Mouse (Mus musculus): ENCODE results near the gene 4933430I17Rik. TPM values are rescaled to one million over a fixed set of nuclear protein-coding genes. Genes with fewer than 3 reads are reported as not detected.

The 4933430I17Rik gene
- polyA plus RNA-seq, 2 experiments, result 0.35 to 0.54 TPM

GRCm38 (mm10) chr4:62486162-62486696, 38.9 kb upstream of the 4933430I17Rik start:
- no peak overlapping the region for H3K4me2 ChIP-seq (replicated peaks; ENCODE audit: low read depth, low read length, severe bottlenecking)
- TF ChIP-seq POLR2A (IDR thresholded peaks at IDR 0.05; ENCODE audit: borderline replicate concordance, extremely low read depth, insufficient read depth, insufficient read length), result no peak
- ATAC-seq (ENCODE audit: low FRiP score, low read depth), result no peak
- 0 out of 2 replicates have a peak, but pooled peaks cover 6% of the 10 kb centered on the region for H3K27me3 ChIP-seq (ENCODE audit: control insufficient read depth, insufficient read depth, low read length)
- no peaks in the 10 kb centered on the region for H3K36me3 ChIP-seq (ENCODE audit: control insufficient read depth, insufficient read depth, low read length)
- no peaks in the 10 kb centered on the region for H3K4me1 ChIP-seq (ENCODE audit: control insufficient read depth, insufficient read depth, low read length)
- 92% methylated on average over 13 of the region's 15 CpGs for WGBS
- no peak overlapping the region for H3K9ac ChIP-seq (ENCODE audit: low read depth, low read length, severe bottlenecking)
- no peak overlapping the region for H3K4me3 ChIP-seq (replicated peaks; ENCODE audit: low read length)
- no peak for DNase-seq (ENCODE audit: low spot score)
- no peak overlapping the region for H3K27ac ChIP-seq (replicated peaks; ENCODE audit: low read depth, low read length)
- H3K9me3 ChIP-seq (ENCODE audit: control insufficient read depth, low read length), result no peaks in the 10 kb centered on the region

- 90% methylated on average over 5 of the region's 5 CpGs for WGBS
- no peak for TF ChIP-seq POLR2A (IDR thresholded peaks at IDR 0.05; ENCODE audit: borderline replicate concordance, extremely low read depth, insufficient read depth, insufficient read length)
- no peaks in the 10 kb centered on the region for H3K4me1 ChIP-seq (ENCODE audit: control insufficient read depth, insufficient read depth, low read length)
- no peaks in the 10 kb centered on the region for H3K27me3 ChIP-seq (ENCODE audit: control insufficient read depth, insufficient read depth, low read length)
- no peak overlapping the region for H3K27ac ChIP-seq (replicated peaks; ENCODE audit: low read depth, low read length)
- DNase-seq (ENCODE audit: low spot score) (no peak), ATAC-seq (ENCODE audit: low FRiP score, low read depth) (no peak)
- H3K4me3 ChIP-seq (replicated peaks; ENCODE audit: low read length), result no peak overlapping the region
- no peak overlapping the region for H3K9ac ChIP-seq (ENCODE audit: low read depth, low read length, severe bottlenecking)
- H3K4me2 ChIP-seq (replicated peaks; ENCODE audit: low read depth, low read length, severe bottlenecking), result no peak overlapping the region
- H3K9me3 ChIP-seq (ENCODE audit: control insufficient read depth, low read length), result no peaks in the 10 kb centered on the region
- H3K36me3 ChIP-seq (ENCODE audit: control insufficient read depth, insufficient read depth, low read length), result no peaks in the 10 kb centered on the region
These were observed 38.0 kb upstream of the 4933430I17Rik start for GRCm38 (mm10) chr4:62487172-62487571.

- TF ChIP-seq POLR2A (IDR thresholded peaks at IDR 0.05; ENCODE audit: borderline replicate concordance, extremely low read depth, insufficient read depth, insufficient read length), result no peak
- no peak overlapping the region for H3K27ac ChIP-seq (replicated peaks; ENCODE audit: low read depth, low read length)
- WGBS, result 79% methylated on average over 2 of the region's 2 CpGs
- no peaks in the 10 kb centered on the region for H3K27me3 ChIP-seq (ENCODE audit: control insufficient read depth, insufficient read depth, low read length)
- no peak for DNase-seq (ENCODE audit: low spot score)
- no peak for ATAC-seq (ENCODE audit: low FRiP score, low read depth)
- H3K36me3 ChIP-seq (ENCODE audit: control insufficient read depth, insufficient read depth, low read length), result no peaks in the 10 kb centered on the region
- no peaks in the 10 kb centered on the region for H3K4me1 ChIP-seq (ENCODE audit: control insufficient read depth, insufficient read depth, low read length)
- H3K9ac ChIP-seq (ENCODE audit: low read depth, low read length, severe bottlenecking), result no peak overlapping the region
- H3K4me3 ChIP-seq (replicated peaks; ENCODE audit: low read length), result no peak overlapping the region
- no peak overlapping the region for H3K4me2 ChIP-seq (replicated peaks; ENCODE audit: low read depth, low read length, severe bottlenecking)
- H3K9me3 ChIP-seq (ENCODE audit: control insufficient read depth, low read length), result no peaks in the 10 kb centered on the region
These were observed 37.3 kb upstream of the 4933430I17Rik start for GRCm38 (mm10) chr4:62487914-62488313.

GRCm38 (mm10) chr4:62492682-62493081, 32.5 kb upstream of the 4933430I17Rik start:
- H3K27ac ChIP-seq (replicated peaks; ENCODE audit: low read depth, low read length), result no peak overlapping the region
- H3K9ac ChIP-seq (ENCODE audit: low read depth, low read length, severe bottlenecking), result no peak overlapping the region
- H3K4me1 ChIP-seq (ENCODE audit: control insufficient read depth, insufficient read depth, low read length), result no peaks in the 10 kb centered on the region
- DNase-seq (ENCODE audit: low spot score), result no peak
- no peak overlapping the region for H3K4me2 ChIP-seq (replicated peaks; ENCODE audit: low read depth, low read length, severe bottlenecking)
- 0 out of 2 replicates have a peak, but pooled peaks cover under 1% of the 10 kb centered on the region for H3K36me3 ChIP-seq (ENCODE audit: control insufficient read depth, insufficient read depth, low read length)
- no peaks in the 10 kb centered on the region for H3K9me3 ChIP-seq (ENCODE audit: control insufficient read depth, low read length)
- TF ChIP-seq POLR2A (IDR thresholded peaks at IDR 0.05; ENCODE audit: borderline replicate concordance, extremely low read depth, insufficient read depth, insufficient read length), result no peak
- no peak for ATAC-seq (ENCODE audit: low FRiP score, low read depth)
- 84% methylated on average over 2 of the region's 2 CpGs for WGBS
- no peaks in the 10 kb centered on the region for H3K27me3 ChIP-seq (ENCODE audit: control insufficient read depth, insufficient read depth, low read length)
- H3K4me3 ChIP-seq (replicated peaks; ENCODE audit: low read length), result no peak overlapping the region

- Histone ChIP-seq H3K4me2 (replicated peaks; ENCODE audit: low read depth, low read length, severe bottlenecking) (no peak overlapping the region), H3K36me3 (ENCODE audit: control insufficient read depth, insufficient read depth, low read length) (peaks cover 14% of the 10 kb centered on the region), H3K4me1 (ENCODE audit: control insufficient read depth, insufficient read depth, low read length) (no peaks in the 10 kb centered on the region), H3K9me3 (ENCODE audit: control insufficient read depth, low read length) (no peaks in the 10 kb centered on the region), H3K27ac (replicated peaks; ENCODE audit: low read depth, low read length) (no peak overlapping the region), H3K9ac (ENCODE audit: low read depth, low read length, severe bottlenecking) (no peak overlapping the region), H3K27me3 (ENCODE audit: control insufficient read depth, insufficient read depth, low read length) (no peaks in the 10 kb centered on the region), H3K4me3 (replicated peaks; ENCODE audit: low read length) (no peak overlapping the region)
- no peak for TF ChIP-seq POLR2A (IDR thresholded peaks at IDR 0.05; ENCODE audit: borderline replicate concordance, extremely low read depth, insufficient read depth, insufficient read length)
- ATAC-seq (ENCODE audit: low FRiP score, low read depth), result no peak
- DNase-seq (ENCODE audit: low spot score), result no peak
- WGBS, result 62% methylated on average over 9 of the region's 9 CpGs
These were observed 30.9 kb upstream of the 4933430I17Rik start for GRCm38 (mm10) chr4:62494230-62494629.
